Mouse (Mus musculus) central nervous system, embryonic 11.5 days (tissue): ENCODE results near the gene Ier5. TPM values are rescaled to one million over a fixed set of nuclear protein-coding genes. Genes with fewer than 3 reads are reported as not detected.

Experiments
- polyA plus RNA-seq: library from polyadenylated mRNA; depleted of rRNA; stranded (reverse); fragments of >200 nt; gene quantifications from 2 replicates; pipeline ENCODE4 v1.2.3, GENCODE M21; 2012; rRNA removed

Ier5 gene
- polyA plus RNA-seq: 21.6 and 28.0 TPM in 2 replicates

GRCm38 (mm10) chr1:155099280-155099848 is at the start of gene Ier5:
Gene Ier5, minus strand, starts transcription at chr1:155099636.

GRCm38 (mm10) chr1:155146572-155146980 is 47.1 kb upstream of the Ier5 start, which contains the start of gene Mr1:
Gene Mr1, minus strand, starts transcription at chr1:155146814.

Other genes with a start within 250 kb of the Ier5 start
- gene Cacna1e, start 215.1 kb downstream of the Ier5 start, polyA plus RNA-seq: 2.5 and 3.6 TPM in 2 replicates
- 0.36 and 2.0 TPM in 2 replicates for gene Mr1, start 47.2 kb upstream of the Ier5 start, polyA plus RNA-seq
- 63.6 and 79.4 TPM in 2 replicates for gene Stx6, start 59.1 kb upstream of the Ier5 start, polyA plus RNA-seq
- gene BC034090, start 144.8 kb upstream of the Ier5 start, polyA plus RNA-seq: 14.5 and 15.4 TPM in 2 replicates